Mouse (Mus musculus) MEL (cell line): ENCODE measurements around the gene Gpx7. TPM values are rescaled to one million over a fixed set of nuclear protein-coding genes. Genes with fewer than 3 reads are reported as not detected.

ENCODE experiments used
- DNase-seq: peaks from one replicate; pipeline ENCODE4 v3.0.0; 2011; ENCODE audit warnings: low read depth, low spot score
- H3K27ac ChIP-seq: 2 replicates; pipeline ENCODE4 v1.5.1; 2012; ENCODE audit warnings: low read depth, mild to moderate bottlenecking, control low read depth, low read length, moderate library complexity; ENCODE audit not compliant: control insufficient read depth
- H3K27me3 ChIP-seq, 2 experiments: fragments of 150-350 bp in 1 of 2; sonication (generic) in 1 of 2; 2 replicates each; pipeline ENCODE4 v1.6.1; 2012; ENCODE audit warnings: low read length in 2 of 2, mild to moderate bottlenecking in 2 of 2, improper control_type of control experiment in 1 of 2, moderate library complexity in 1 of 2; ENCODE audit not compliant: insufficient read depth in 2 of 2, control insufficient read depth in 1 of 2
- H3K36me3 ChIP-seq, 2 experiments: 2 replicates each; pipeline ENCODE4 v1.6.1; 2012 to 2014; ENCODE audit warnings: low read length in 2 of 2, improper control_type of control experiment in 1 of 2, inconsistent platforms in 1 of 2, mild to moderate bottlenecking in 1 of 2; ENCODE audit not compliant: insufficient read depth in 2 of 2, control insufficient read depth in 1 of 2
- H3K4me1 ChIP-seq, 2 experiments: fragments of 150-350 bp in 1 of 2; sonication (generic) in 1 of 2; 2 replicates each; pipeline ENCODE4 v1.6.1; 2012; ENCODE audit warnings: low read length in 2 of 2, improper control_type of control experiment in 1 of 2, mild to moderate bottlenecking in 1 of 2; ENCODE audit not compliant: insufficient read depth in 2 of 2, control insufficient read depth in 1 of 2
- H3K4me3 ChIP-seq, 2 experiments: fragments of 150-350 bp in 1 of 2; sonication (generic) in 1 of 2; 2 replicates each; pipeline ENCODE4 v1.5.1; 2012; ENCODE audit warnings: low read depth in 2 of 2, low read length in 2 of 2, mild to moderate bottlenecking in 2 of 2, moderate library complexity in 2 of 2, control low read depth in 1 of 2, improper control_type of control experiment in 1 of 2; ENCODE audit not compliant: control insufficient read depth in 1 of 2, insufficient read depth in 1 of 2
- H3K79me2 ChIP-seq: 2 replicates; pipeline ENCODE4 v1.6.1; 2012; ENCODE audit warnings: mild to moderate bottlenecking, low read length, moderate library complexity; ENCODE audit not compliant: control insufficient read depth, poor library complexity, insufficient read depth
- H3K9ac ChIP-seq: 2 replicates; pipeline ENCODE4 v1.6.1; 2012; ENCODE audit warnings: low read depth, mild to moderate bottlenecking, control low read depth, low read length, moderate library complexity; ENCODE audit not compliant: control insufficient read depth, poor library complexity, severe bottlenecking
- H3K9me3 ChIP-seq: fragments of 150-350 bp; sonication (generic); replicated peaks from 2 replicates; pipeline ENCODE4 v1.6.1; 2012; ENCODE audit warnings: mild to moderate bottlenecking, low read length, improper control_type of control experiment, moderate library complexity; ENCODE audit not compliant: insufficient read depth
- BHLHE40 ChIP-seq: IDR thresholded peaks from 2 replicates; pipeline ENCODE4 v1.6.1; 2012; ENCODE audit warnings: low read depth, mild to moderate bottlenecking, inconsistent platforms, low read length, improper control_type of control experiment, borderline replicate concordance
- CTCF ChIP-seq, 3 experiments: IDR thresholded peaks in 2 of 3; conservative IDR thresholded peaks in 1 of 3; 2 replicates each; pipeline ENCODE4 v1.5.1; 2011 to 2012; ENCODE audit warnings: low read length in 3 of 3, low read depth in 2 of 3, mild to moderate bottlenecking in 2 of 3, improper control_type of control experiment in 1 of 3, inconsistent platforms in 1 of 3, mixed read lengths in 1 of 3, moderate library complexity in 1 of 3; ENCODE audit not compliant: control insufficient read depth in 1 of 3, insufficient read depth in 1 of 3, poor library complexity in 1 of 3, severe bottlenecking in 1 of 3
- E2F4 ChIP-seq: IDR thresholded peaks from 2 replicates; pipeline ENCODE4 v1.6.1; 2011; ENCODE audit warnings: low read depth, low read length, improper control_type of control experiment, borderline replicate concordance
- ELF1 ChIP-seq: IDR thresholded peaks from 2 replicates; pipeline ENCODE4 v1.6.1; 2014; ENCODE audit warnings: low read depth, mild to moderate bottlenecking, inconsistent platforms, low read length, improper control_type of control experiment, moderate library complexity
- GABPA ChIP-seq: IDR thresholded peaks from 2 replicates; pipeline ENCODE4 v1.6.1; 2012; ENCODE audit warnings: low read depth, mild to moderate bottlenecking, inconsistent platforms, low read length, improper control_type of control experiment, moderate library complexity
- GATA1 ChIP-seq: IDR thresholded peaks from 2 replicates; pipeline ENCODE4 v1.6.1; 2011; ENCODE audit warnings: low read depth, low read length, improper control_type of control experiment
- MAFK ChIP-seq: IDR thresholded peaks from 2 replicates; pipeline ENCODE4 v1.6.1; 2011; ENCODE audit warnings: low read depth, mild to moderate bottlenecking, low read length, improper control_type of control experiment, borderline replicate concordance
- MEF2A ChIP-seq: IDR thresholded peaks from 2 replicates; pipeline ENCODE4 v1.6.1; 2014; ENCODE audit warnings: low read depth, mild to moderate bottlenecking, inconsistent platforms, low read length, improper control_type of control experiment; ENCODE audit not compliant: poor library complexity, insufficient replicate concordance, severe bottlenecking; ENCODE audit errors: extremely low read depth
- MYC ChIP-seq: IDR thresholded peaks from 2 replicates; pipeline ENCODE4 v1.6.1; 2011; ENCODE audit warnings: low read depth, mild to moderate bottlenecking, low read length, improper control_type of control experiment, moderate library complexity
- NELFE ChIP-seq: IDR thresholded peaks from 2 replicates; pipeline ENCODE4 v1.6.1; 2011; ENCODE audit warnings: low read depth, low read length, improper control_type of control experiment
- NRF1 ChIP-seq: IDR thresholded peaks from 2 replicates; pipeline ENCODE4 v1.6.1; 2014; ENCODE audit warnings: low read depth, mild to moderate bottlenecking, inconsistent platforms, low read length, improper control_type of control experiment, moderate library complexity; ENCODE audit not compliant: poor library complexity, insufficient read depth, severe bottlenecking
- POLR2A ChIP-seq, 2 experiments: IDR thresholded peaks; 2 replicates each; pipeline ENCODE4 v1.6.1; 2011 to 2012; ENCODE audit warnings: low read length in 2 of 2, mild to moderate bottlenecking in 2 of 2, control low read depth in 1 of 2, improper control_type of control experiment in 1 of 2, low read depth in 1 of 2, moderate library complexity in 1 of 2; ENCODE audit not compliant: control insufficient read depth in 1 of 2, insufficient read depth in 1 of 2, poor library complexity in 1 of 2
- POLR2AphosphoS2 ChIP-seq: IDR thresholded peaks from 2 replicates; pipeline ENCODE4 v1.6.1; 2011; ENCODE audit warnings: low read length, improper control_type of control experiment
- RCOR1 ChIP-seq: IDR thresholded peaks from 2 replicates; pipeline ENCODE4 v1.6.1; 2012; ENCODE audit warnings: low read depth, mild to moderate bottlenecking, inconsistent platforms, low read length, improper control_type of control experiment
- UBTF ChIP-seq: IDR thresholded peaks from 2 replicates; pipeline ENCODE4 v1.6.1; 2012; ENCODE audit warnings: low read depth, mild to moderate bottlenecking, inconsistent platforms, low read length, improper control_type of control experiment, moderate library complexity, borderline replicate concordance; ENCODE audit not compliant: insufficient read depth
- polyA plus RNA-seq, 2 experiments: library from polyadenylated mRNA; stranded (reverse) in 1 of 2; unstranded in 1 of 2; fragments of >175 nt in 1 of 2; fragments of >200 nt in 1 of 2; gene quantifications; 2 replicates each; pipeline versions ENCODE4 v1.2.1 to v1.2.4; 2012; ENCODE audit warnings: low replicate concordance in 2 of 2, low read depth in 1 of 2; ENCODE audit not compliant: insufficient read length in 2 of 2, insufficient read depth in 1 of 2, missing spikeins in 1 of 2
- total RNA-seq: library from RNA; depleted of rRNA; stranded (reverse); fragments of 300-350 nt; gene quantifications from 2 replicates; pipeline ENCODE4 v1.2.3, GENCODE M21; 2012

Gpx7 gene
- total and polyA plus RNA-seq, 3 experiments: not detected

DNA sequence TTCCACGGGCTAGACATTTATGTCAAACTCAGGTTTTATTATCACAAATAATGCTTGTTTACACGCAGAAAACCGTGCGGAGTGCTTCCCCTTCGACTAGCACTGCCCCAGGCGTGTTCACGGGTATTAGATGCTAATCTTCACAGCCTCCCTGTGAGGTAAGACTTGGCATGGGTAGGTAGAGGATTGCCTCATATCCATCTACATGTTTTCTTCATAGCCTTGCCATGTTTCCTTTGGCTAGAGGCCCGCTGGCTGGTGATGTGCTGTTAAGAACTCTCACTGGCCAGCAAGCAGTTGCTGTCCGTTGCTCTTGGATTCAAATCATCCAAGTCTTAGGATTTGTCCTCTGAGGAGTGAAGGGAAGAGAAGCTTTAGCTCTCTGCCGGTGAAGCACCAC lies 6.4 kb downstream of the Gpx7 start:
- no peak overlapping the region for H3K9ac ChIP-seq
- no peaks in the 10 kb centered on the region for H3K4me1 ChIP-seq
- no peaks in the 10 kb centered on the region for H3K79me2 ChIP-seq
- no peaks in the 10 kb centered on the region for H3K9me3 ChIP-seq
- no peak for TF ChIP-seq NRF1
- H3K27ac ChIP-seq: no peak overlapping the region
- H3K36me3 ChIP-seq: no peaks in the 10 kb centered on the region
- DNase-seq: no peak
- H3K27me3 ChIP-seq: peaks cover 5% of the 10 kb centered on the region in 2 experiments; a peak in 3 of 4 replicates
- no peak overlapping the region for H3K4me3 ChIP-seq

DNA sequence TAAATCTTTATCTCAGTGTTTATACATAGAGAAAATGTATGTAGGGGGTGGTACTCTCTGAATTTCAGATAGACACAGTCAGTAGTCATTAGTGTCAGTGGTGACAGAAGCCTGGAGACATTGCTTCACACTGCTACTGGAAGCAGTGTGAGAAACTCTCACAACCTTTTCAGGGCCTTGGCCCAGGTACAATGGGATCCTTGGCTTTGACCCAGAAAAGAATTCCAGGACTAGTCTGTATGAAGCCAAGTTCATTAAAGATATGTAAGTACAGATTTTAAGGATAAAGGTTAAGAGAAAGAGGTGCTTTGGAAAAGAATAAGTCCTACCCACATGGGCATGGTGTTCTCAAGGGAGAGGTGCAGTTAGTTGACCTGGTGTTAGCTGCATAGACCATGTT lies 12.5 kb downstream of the Gpx7 start:
- no peak for TF ChIP-seq GABPA
- TF ChIP-seq NELFE: no peak
- TF ChIP-seq CTCF (IDR thresholded peaks at IDR 0.05 in 2 of 3, conservative IDR thresholded peaks at IDR 0.05 in 1 of 3; ENCODE audit: control insufficient read depth in 1 of 3, insufficient read depth in 1 of 3, low read depth in 2 of 3, low read length in 3 of 3, poor library complexity in 1 of 3, severe bottlenecking in 1 of 3): no peak
- TF ChIP-seq UBTF: no peak
- TF ChIP-seq MEF2A: no peak
- no peak for DNase-seq
- Histone ChIP-seq H3K27ac (no peak overlapping the region), H3K79me2 (no peaks in the 10 kb centered on the region), H3K9me3 (no peaks in the 10 kb centered on the region), H3K4me1 (no peaks in the 10 kb centered on the region; a peak in 1 of 4 replicates), H3K36me3 (peaks cover 0 to 2% of the 10 kb centered on the region in 2 experiments; a peak in 2 of 4 replicates), H3K9ac (no peak overlapping the region), H3K27me3 (peaks cover 0 to 2% of the 10 kb centered on the region in 2 experiments; a peak in 1 of 4 replicates), H3K4me3 (no peak overlapping the region)

DNA sequence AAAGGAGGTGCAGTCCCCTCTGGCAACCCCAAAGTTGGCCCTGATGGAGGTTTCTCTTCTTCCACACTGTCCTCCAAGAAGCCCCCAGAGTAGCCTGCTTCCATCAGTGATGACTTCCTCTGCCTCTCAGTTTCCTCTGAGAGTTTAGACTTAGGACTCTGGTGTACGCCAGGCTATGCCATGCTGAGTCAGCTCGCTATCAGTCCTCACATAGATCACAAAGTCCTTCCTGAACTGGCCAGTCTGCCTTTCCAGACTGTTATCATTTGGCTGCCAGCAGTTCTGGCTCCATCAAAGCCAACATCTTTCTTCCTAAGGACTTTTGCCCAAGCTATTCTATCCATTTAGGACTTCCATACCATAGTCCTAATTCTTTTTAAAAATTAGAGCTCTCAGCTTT lies 14.2 kb downstream of the Gpx7 start:
- no peaks in the 10 kb centered on the region for H3K9me3 ChIP-seq
- peaks cover 0 to 2% of the 10 kb centered on the region in 2 experiments; a peak in 2 of 4 replicates for H3K36me3 ChIP-seq
- H3K27ac ChIP-seq: no peak overlapping the region
- peak; percentile 32 for DNase-seq
- H3K9ac ChIP-seq: no peak overlapping the region
- peaks cover 0 to 3% of the 10 kb centered on the region in 2 experiments; a peak in 1 of 4 replicates for H3K27me3 ChIP-seq
- H3K4me1 ChIP-seq: no peaks in the 10 kb centered on the region; a peak in 1 of 4 replicates
- no peak overlapping the region for H3K4me3 ChIP-seq
- H3K79me2 ChIP-seq: no peaks in the 10 kb centered on the region
- TF ChIP-seq ELF1 (no peak), BHLHE40 (no peak), GATA1 (0 out of 2 replicates have a peak, but pooled peaks have one; percentile 29), POLR2AphosphoS2 (no peak), MYC (no peak), POLR2A (IDR thresholded peaks at IDR 0.05; ENCODE audit: control insufficient read depth in 1 of 2, insufficient read depth in 1 of 2, low read depth in 1 of 2, low read length in 2 of 2, poor library complexity in 1 of 2) (no peak), RCOR1 (no peak), E2F4 (no peak), MAFK (0 out of 2 replicates have a peak, but pooled peaks have one; percentile 49)
